Mouse (Mus musculus): ENCODE results near the gene Csf2rb2. TPM values are rescaled to one million over a fixed set of nuclear protein-coding genes. Genes with fewer than 3 reads are reported as not detected.

Gene Csf2rb2
- polyA plus RNA-seq, 1 experiment = 2.1 TPM

DNA sequence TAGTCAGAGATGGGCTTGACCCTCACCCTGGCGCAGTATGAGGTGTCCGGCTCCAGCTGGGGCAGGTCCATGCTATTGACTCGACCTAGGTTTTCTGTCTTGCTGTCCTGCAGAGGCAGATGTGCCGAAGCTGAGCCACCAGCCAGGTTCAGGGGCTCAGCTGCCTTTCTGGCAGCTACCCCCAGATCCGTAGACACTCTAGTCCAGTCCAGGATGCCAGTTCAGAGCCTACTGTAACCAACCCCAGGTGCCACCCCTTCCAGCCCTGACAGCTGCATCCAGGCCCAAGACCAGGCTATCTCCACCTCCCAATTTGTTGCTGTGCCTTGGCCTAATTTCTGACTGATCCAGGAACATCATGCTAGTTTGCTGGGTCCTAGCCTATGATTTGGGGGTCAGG lies 17.6 kb downstream of the Csf2rb2 start:
- no peaks in the 10 kb centered on the region for H3K27me3 ChIP-seq (ENCODE audit: control insufficient read depth, insufficient read depth, low read length)
- TF ChIP-seq CTCF (IDR thresholded peaks at IDR 0.05; ENCODE audit: control insufficient read depth, insufficient read depth, insufficient replicate concordance, low read depth, low read length) = no peak
- TF ChIP-seq POLR2A (IDR thresholded peaks at IDR 0.05; ENCODE audit: control insufficient read depth, low read depth, low read length) = no peak
- no peaks in the 10 kb centered on the region for H3K36me3 ChIP-seq (ENCODE audit: control insufficient read depth, insufficient read depth, low read length)
- no peak overlapping the region for H3K27ac ChIP-seq (ENCODE audit: control insufficient read depth, insufficient read depth, low read depth, low read length)
- peaks cover 4% of the 10 kb centered on the region; the same call in 1 of the 2 replicates for H3K4me1 ChIP-seq (ENCODE audit: control insufficient read depth, insufficient read depth, low read length)
- H3K4me3 ChIP-seq (ENCODE audit: control insufficient read depth, low read depth, low read length) = no peak overlapping the region

DNA sequence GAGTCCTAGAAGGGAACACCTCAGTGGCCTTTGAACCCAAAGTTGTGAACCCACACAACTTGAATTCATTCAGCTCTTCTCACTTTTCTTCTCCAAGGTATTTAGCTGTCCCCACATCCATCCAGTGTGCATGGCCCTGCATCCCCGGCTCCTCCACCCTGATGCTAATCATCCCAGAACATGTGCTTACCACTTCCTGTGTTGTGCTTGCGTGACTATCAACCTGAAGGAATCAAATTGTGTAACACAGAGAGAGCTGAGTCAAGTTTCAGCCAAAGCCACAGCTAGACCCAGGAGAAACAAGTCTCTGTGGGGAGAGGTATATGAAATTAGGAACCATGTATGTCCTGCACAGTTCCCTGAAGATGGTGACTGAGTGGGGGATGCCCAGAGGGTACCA lies 27.2 kb downstream of the Csf2rb2 start:
- no peaks in the 10 kb centered on the region for H3K36me3 ChIP-seq (ENCODE audit: control insufficient read depth, insufficient read depth, low read length)
- no peak for TF ChIP-seq CTCF (IDR thresholded peaks at IDR 0.05; ENCODE audit: control insufficient read depth, insufficient read depth, insufficient replicate concordance, low read depth, low read length)
- no peaks in the 10 kb centered on the region for H3K4me1 ChIP-seq (ENCODE audit: control insufficient read depth, insufficient read depth, low read length)
- no peaks in the 10 kb centered on the region for H3K27me3 ChIP-seq (ENCODE audit: control insufficient read depth, insufficient read depth, low read length)
- no peak overlapping the region for H3K27ac ChIP-seq (ENCODE audit: control insufficient read depth, insufficient read depth, low read depth, low read length)
- H3K4me3 ChIP-seq (ENCODE audit: control insufficient read depth, low read depth, low read length) = no peak overlapping the region

DNA sequence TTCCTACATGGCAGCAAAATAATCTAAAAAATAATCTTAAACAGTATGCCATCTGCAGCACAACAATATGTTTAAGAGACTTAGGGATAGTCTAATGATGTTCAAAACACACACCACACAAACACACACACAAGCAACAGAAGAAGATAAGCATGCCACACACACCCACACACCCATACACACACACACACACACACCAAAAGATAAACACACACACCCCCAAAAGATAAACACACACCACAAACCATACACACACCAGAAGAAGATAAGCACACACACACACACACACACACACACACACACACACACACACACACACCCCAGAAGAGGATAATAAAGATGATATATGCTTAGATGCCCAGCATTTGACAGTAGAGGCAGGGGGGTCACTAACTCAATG lies 34.3 kb downstream of the Csf2rb2 start:
- TF ChIP-seq CTCF (IDR thresholded peaks at IDR 0.05; ENCODE audit: control insufficient read depth, insufficient read depth, insufficient replicate concordance, low read depth, low read length) (no peak), POLR2A (IDR thresholded peaks at IDR 0.05; ENCODE audit: control insufficient read depth, low read depth, low read length) (no peak)
- Histone ChIP-seq H3K4me3 (ENCODE audit: control insufficient read depth, low read depth, low read length) (no peak overlapping the region), H3K4me1 (ENCODE audit: control insufficient read depth, insufficient read depth, low read length) (no peaks in the 10 kb centered on the region), H3K27me3 (ENCODE audit: control insufficient read depth, insufficient read depth, low read length) (no peaks in the 10 kb centered on the region), H3K36me3 (ENCODE audit: control insufficient read depth, insufficient read depth, low read length) (no peaks in the 10 kb centered on the region), H3K27ac (ENCODE audit: control insufficient read depth, insufficient read depth, low read depth, low read length) (no peak overlapping the region)

GRCm38 (mm10) chr15:78267865-78268264 lies 37.7 kb downstream of the Csf2rb2 start:
- Histone ChIP-seq H3K4me1 (ENCODE audit: control insufficient read depth, insufficient read depth, low read length) (no peaks in the 10 kb centered on the region), H3K4me3 (ENCODE audit: control insufficient read depth, low read depth, low read length) (no peak overlapping the region), H3K36me3 (ENCODE audit: control insufficient read depth, insufficient read depth, low read length) (no peaks in the 10 kb centered on the region), H3K27ac (ENCODE audit: control insufficient read depth, insufficient read depth, low read depth, low read length) (no peak overlapping the region), H3K27me3 (ENCODE audit: control insufficient read depth, insufficient read depth, low read length) (no peaks in the 10 kb centered on the region)
- TF ChIP-seq CTCF (IDR thresholded peaks at IDR 0.05; ENCODE audit: control insufficient read depth, insufficient read depth, insufficient replicate concordance, low read depth, low read length) = no peak
- no peak for TF ChIP-seq POLR2A (IDR thresholded peaks at IDR 0.05; ENCODE audit: control insufficient read depth, low read depth, low read length)

GRCm38 (mm10) chr15:78267441-78267840 lies 38.1 kb downstream of the Csf2rb2 start:
- Histone ChIP-seq H3K36me3 (ENCODE audit: control insufficient read depth, insufficient read depth, low read length) (no peaks in the 10 kb centered on the region), H3K4me3 (ENCODE audit: control insufficient read depth, low read depth, low read length) (no peak overlapping the region), H3K27ac (ENCODE audit: control insufficient read depth, insufficient read depth, low read depth, low read length) (no peak overlapping the region), H3K27me3 (ENCODE audit: control insufficient read depth, insufficient read depth, low read length) (no peaks in the 10 kb centered on the region), H3K4me1 (ENCODE audit: control insufficient read depth, insufficient read depth, low read length) (no peaks in the 10 kb centered on the region)
- no peak for TF ChIP-seq CTCF (IDR thresholded peaks at IDR 0.05; ENCODE audit: control insufficient read depth, insufficient read depth, insufficient replicate concordance, low read depth, low read length)
- no peak for TF ChIP-seq POLR2A (IDR thresholded peaks at IDR 0.05; ENCODE audit: control insufficient read depth, low read depth, low read length)

DNA sequence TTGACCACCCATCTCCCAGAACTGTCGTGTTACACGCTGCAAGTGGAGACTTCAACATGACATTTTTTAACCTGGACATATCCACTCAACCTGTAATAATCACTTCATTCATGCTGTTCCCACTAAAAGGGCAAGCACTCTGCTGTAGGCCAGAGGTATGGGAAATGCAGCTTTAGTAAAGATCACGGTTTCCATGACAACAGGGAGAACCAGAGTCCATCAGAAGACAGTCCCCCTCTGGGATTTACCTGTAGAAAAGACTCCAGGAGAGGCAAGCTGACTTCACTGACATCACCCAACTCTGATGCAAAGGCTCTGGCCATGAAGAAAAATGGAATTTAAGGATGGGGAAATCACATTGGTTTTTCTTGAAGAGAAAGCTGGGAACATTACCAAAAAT lies 42.2 kb downstream of the Csf2rb2 start:
- Histone ChIP-seq H3K27ac (ENCODE audit: control insufficient read depth, insufficient read depth, low read depth, low read length) (no peak overlapping the region), H3K4me1 (ENCODE audit: control insufficient read depth, insufficient read depth, low read length) (no peaks in the 10 kb centered on the region), H3K36me3 (ENCODE audit: control insufficient read depth, insufficient read depth, low read length) (no peaks in the 10 kb centered on the region), H3K27me3 (ENCODE audit: control insufficient read depth, insufficient read depth, low read length) (no peaks in the 10 kb centered on the region), H3K4me3 (ENCODE audit: control insufficient read depth, low read depth, low read length) (no peak overlapping the region)
- TF ChIP-seq POLR2A (IDR thresholded peaks at IDR 0.05; ENCODE audit: control insufficient read depth, low read depth, low read length) (no peak), CTCF (IDR thresholded peaks at IDR 0.05; ENCODE audit: control insufficient read depth, insufficient read depth, insufficient replicate concordance, low read depth, low read length) (no peak)

DNA sequence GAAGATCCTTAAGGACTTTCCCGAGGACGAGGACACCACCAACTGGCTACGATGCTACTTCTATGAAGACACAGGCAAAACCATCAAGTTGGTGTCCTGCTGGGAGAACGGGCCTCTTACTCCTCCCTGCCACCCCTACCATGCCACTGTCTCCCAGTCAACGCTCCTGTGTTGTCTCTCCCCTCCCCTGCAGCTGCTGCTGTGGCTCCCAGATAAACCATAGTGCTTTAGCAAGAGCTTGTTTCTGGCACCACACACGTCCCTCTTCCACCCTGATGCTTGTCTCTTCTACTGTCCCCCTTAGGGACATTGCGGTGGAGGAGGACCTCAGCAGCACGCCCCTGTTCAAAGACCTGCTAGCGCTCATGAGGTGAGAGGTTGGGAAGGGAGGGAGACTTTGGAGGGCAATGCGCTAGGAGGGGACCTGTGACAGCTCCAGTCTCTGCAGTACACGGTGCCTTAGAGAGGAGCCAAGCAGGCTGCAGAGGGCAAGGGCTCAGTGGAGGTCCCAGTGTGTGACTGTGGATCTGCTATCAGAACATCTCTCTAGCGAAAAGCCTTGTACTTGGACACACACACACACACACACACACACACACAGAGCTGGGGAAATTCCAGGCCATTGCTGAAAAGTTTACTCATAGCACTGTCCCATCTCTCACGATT lies 44.7 kb downstream of the Csf2rb2 start:
- no peak overlapping the region for H3K4me3 ChIP-seq (ENCODE audit: control insufficient read depth, low read depth, low read length)
- H3K27ac ChIP-seq (ENCODE audit: control insufficient read depth, insufficient read depth, low read depth, low read length) = no peak overlapping the region
- TF ChIP-seq POLR2A (IDR thresholded peaks at IDR 0.05; ENCODE audit: control insufficient read depth, low read depth, low read length) (no peak), CTCF (IDR thresholded peaks at IDR 0.05; ENCODE audit: control insufficient read depth, insufficient read depth, insufficient replicate concordance, low read depth, low read length) (no peak)
- H3K36me3 ChIP-seq (ENCODE audit: control insufficient read depth, insufficient read depth, low read length) = no peaks in the 10 kb centered on the region
- peaks cover 2% of the 10 kb centered on the region for H3K4me1 ChIP-seq (ENCODE audit: control insufficient read depth, insufficient read depth, low read length)
- no peaks in the 10 kb centered on the region for H3K27me3 ChIP-seq (ENCODE audit: control insufficient read depth, insufficient read depth, low read length)

Measured in testis, adult 2 months (tissue).